Mouse (Mus musculus) thymus, adult 2 months (tissue): ENCODE results near the gene Rxylt1.

Experiments
- CTCF ChIP-seq: fragments of 200-500 bp; IDR thresholded peaks from 2 replicates; pipeline ENCODE4 v1.5.1; 2012; ENCODE audit warnings: mild to moderate bottlenecking, control low read depth, low read length, moderate library complexity, borderline replicate concordance; ENCODE audit not compliant: control insufficient read depth, poor library complexity, insufficient read depth; ENCODE audit errors: extremely low read depth
- POLR2A ChIP-seq: fragments of 200-500 bp; IDR thresholded peaks from 2 replicates; pipeline ENCODE4 v1.6.1; 2012; ENCODE audit warnings: mild to moderate bottlenecking, low read length, control low read depth, moderate library complexity; ENCODE audit not compliant: control insufficient read depth, poor library complexity, insufficient read depth; ENCODE audit errors: extremely low read depth

DNA sequence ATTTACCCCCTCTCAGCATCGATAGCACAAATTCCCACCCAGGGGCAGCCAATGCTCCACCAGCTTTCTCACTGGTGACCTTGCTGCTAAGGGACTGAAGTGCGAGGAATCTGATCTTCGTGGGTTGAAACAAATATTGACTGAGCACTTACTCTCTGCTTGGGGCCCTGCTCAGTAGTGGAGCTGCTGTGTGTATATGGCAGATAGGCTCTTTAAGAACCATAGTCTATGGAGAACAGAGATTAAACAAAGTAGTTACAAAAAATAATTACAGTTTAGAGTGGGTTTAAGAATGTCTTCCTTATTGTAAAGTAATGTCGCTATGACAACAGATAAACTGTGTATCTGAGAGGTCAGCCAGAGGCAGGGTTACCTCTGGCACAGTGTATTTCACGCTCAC is 66.8 kb downstream of the Rxylt1 start:
- TF ChIP-seq POLR2A, result no peak
- TF ChIP-seq CTCF, result no peak
